Mouse (Mus musculus) left cerebral cortex, postnatal 4 days (tissue): ENCODE results near the gene Gm49322. TPM values are rescaled to one million over a fixed set of nuclear protein-coding genes. Genes with fewer than 3 reads are reported as not detected.

ENCODE experiments used
- DNase-seq: peaks from one replicate; pipeline ENCODE4 v3.0.0-alpha.2; 2022
- intact Hi-C: fragments of 180-260 bp; cut with DNase I; formaldehyde crosslinking; loops from one replicate; pipeline ENCODE4 v1.15.1; 2025
- microRNA-seq: library from miRNA; unstranded; fragments of <30 nt; microRNA quantifications from one replicate; pipeline ENCODE4 v1.2.0, GENCODE M21; 2022
- total RNA-seq, 2 experiments: library from RNA; stranded (reverse); gene quantifications; 2 replicates each; pipeline ENCODE4 v1.2.3; 2021

Gm49322 gene
- total RNA-seq, 2 experiments from 2014 or later = 3.7 to 4.8 TPM

DNA sequence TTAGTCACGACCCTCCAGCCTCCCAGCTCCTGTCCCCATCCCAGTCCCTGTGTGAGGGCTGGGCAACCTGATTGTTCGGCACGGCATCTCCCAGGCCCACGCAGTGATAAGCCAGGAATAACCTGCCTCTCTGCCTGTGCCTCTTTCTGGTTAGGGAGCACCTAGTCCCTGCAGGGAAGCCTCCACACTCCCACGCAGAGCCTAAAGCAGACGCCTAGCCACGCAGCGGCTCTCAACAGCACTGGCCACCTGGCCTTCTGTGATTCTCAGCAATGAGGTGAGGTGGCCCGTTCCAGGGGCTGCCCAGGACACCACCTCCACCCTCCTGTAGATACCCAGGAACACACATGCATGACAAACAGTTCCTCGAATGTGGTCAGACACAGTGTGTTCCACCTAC, 44.6 kb downstream of the Gm49322 start:
- no peak for DNase-seq
- intact Hi-C loops = no loop called here

DNA sequence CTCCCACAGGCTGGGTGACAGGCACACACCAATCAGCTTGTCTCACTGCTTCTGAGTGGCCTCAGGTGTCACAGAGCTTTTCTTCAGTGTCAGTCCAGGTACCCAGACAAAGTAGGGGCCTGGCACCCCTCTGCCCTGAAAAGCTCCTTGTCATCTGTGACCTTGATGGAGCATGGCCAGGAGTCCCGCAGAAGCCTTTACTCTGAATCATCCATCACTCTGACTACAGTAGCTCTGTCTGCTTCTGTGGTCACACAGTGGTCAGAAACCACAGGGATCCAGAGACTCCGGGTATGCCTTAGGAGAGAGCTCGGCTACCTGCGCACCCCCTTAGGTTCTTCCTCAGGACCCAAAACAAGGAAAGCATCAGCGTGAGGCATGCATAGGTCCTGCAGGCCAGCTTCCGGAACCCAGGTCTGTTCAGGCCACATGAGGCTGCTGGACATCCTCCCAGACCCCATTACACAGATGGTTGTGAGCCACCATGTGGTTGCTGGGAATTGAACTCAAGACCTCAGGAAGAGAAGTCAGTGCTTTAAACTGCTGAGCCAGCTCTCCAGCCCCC, 47.4 kb downstream of the Gm49322 start:
- no peak for DNase-seq
- intact Hi-C loops = no loop called here

DNA sequence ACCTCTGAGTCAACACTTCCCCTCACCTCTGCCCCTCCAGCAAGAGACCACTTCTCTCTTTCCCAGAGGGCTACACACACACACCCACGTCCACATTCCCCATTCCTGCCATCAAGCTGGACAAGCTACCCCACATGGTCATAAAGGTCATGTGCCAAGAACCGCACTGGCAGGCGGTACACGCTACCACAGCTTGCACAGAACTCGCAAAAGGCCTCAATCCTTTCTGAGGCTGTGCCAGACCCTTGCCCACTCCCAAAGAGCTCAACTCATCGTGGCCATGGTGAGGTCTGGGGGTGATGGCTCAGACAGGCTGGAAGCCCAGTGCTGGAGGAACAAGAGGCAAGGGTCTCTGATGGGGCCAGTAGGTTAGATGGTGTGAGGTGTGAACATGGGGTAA, 49.0 kb downstream of the Gm49322 start:
- no peak for DNase-seq
- intact Hi-C loops = no loop called here

DNA sequence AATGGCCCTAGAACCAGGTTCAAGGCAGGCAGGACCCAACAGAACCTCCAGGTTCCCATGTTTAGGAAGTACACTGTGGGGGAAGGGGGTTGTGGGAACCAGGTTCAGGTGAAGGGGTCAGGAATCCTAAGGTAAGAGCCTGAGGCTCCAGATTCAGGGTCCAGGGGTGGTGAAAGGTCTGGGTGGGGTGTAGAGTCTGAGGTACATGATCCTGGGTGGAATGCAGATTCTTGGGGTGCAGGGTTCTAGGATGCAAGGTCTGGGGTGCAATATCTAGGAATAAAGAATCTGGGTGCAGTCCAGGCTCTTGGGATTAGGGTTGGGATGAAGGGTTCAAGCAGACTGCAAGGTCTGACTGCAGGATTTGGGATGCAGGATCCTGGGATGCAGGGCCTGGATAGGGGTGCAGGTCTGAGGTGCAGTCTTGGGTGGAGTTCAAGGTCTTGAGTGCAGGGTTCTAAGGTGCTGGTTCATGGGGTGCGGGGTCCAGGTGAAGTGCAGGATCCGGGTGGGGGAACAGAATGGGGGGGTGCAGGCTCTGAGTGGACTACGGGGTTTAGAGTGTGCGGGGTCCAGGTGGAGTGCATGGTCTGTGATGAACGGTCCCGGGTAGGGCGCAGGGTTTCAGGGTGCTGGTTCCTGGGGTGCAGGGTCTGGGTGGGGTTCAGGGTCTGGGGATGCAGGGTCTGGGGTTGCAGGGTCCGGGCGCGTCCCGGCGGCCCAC, 49.7 kb downstream of the Gm49322 start:
- DNase-seq = no peak
- intact Hi-C loops = no loop called here

DNA sequence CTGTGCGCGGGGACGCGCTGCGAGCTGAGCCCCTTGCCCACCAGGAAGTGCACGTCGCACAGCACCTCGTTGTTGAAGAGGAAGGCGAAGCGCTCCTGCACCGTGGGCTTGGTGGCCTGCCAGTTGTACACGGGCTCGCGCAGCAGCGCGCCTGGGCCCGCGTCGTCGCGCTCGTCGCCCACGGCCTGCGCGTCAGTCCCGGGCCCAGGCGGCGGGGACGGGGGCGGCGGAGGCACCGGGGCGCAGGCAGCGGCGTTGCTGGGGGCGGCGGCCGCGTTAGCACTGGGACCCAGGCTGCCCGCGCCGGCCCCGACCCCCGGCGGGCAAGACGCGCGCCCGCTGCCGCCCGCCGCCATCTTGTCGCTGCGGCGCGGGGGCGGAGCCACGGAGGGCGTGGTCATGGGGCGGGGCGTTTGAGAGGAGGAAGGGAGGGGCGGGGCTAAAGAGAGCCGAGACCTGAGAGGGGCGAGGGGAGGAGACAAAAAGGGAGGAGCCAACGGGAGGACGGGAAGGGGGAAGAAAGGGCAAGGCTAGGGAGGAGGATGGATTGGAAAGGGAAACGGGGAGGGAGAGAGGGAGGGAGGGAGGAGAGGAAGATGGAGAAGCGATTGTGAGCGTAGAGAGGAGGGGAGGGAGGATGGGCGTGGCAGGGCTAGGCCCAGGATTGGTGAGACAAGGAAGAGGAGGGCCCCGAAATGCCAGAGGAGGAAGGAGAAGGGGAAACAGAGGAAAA, 50.5 kb downstream of the Gm49322 start:
- intact Hi-C loops = no loop called here
- peak; percentile 99 for DNase-seq

DNA sequence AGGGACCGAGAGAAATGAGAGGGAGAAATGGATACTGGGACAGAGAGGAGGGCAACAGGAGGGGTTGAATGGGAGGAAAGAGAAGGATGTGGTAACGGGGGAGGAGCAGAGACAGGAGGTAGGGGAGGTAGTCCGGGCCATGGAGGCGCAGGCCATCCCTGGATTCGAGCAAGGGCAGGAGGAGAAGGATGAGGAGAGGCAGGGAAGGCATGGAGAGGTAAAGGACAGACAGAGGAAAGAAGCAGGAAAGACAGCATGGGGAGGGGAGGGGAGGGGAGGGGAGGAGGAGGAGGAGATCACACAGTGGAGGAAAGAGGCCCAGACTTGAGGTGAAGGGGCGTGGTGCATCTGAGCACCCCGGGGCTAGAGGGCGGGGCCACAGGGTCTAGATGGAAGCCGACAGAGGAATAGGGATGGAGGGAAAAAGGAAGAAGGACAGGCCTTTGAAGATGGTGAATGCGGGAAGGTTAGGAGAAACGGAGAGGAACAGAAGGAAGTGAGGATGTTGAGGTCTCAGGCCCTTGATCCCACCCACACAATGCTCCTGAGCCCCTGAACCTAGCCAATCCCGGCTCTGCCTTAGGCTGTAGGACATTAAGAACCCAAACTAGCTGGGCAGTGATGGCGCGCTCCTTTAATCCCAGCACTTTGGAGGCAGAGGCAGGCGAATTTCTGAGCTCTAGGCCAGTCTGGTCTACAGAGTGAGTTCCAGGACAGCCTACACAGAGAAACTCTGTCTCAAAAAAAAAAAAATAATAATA, 51.2 kb downstream of the Gm49322 start, which contains the start of gene Btbd2:
Btbd2 (minus strand) TSS at position 209 of the 761 bp plus-strand sequence.
- no peak for DNase-seq
- intact Hi-C loops = no loop called here

DNA sequence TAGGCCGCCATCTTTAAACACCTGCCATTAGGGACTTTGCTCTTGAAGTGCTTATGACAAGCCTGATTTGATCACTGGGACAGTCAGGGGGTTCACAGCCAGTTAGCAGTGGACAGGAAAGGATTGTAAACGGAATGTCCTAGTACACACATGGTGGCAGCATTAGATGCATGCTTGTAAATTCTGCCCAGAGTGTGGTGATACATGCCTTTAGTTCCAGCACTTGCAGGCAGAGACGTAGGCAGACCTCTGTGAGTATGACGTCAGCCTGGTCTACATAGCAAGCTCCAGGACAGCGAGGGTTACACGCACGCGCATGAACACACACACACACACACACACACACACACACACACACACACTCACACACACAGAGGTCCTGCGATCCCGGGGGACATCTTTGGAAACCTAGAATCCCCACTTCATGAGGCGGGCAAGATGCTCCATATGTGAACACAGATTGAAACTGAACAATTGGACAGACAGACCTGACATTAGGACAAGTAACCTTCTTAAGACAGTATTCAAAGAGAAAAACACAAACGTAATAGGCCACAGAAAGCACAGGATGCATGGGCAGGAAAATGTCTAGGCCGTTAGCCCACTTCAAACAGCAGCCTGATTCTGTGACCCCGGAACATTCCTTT, 52.5 kb downstream of the Gm49322 start:
- no peak for DNase-seq
- intact Hi-C loops = no loop called here

DNA sequence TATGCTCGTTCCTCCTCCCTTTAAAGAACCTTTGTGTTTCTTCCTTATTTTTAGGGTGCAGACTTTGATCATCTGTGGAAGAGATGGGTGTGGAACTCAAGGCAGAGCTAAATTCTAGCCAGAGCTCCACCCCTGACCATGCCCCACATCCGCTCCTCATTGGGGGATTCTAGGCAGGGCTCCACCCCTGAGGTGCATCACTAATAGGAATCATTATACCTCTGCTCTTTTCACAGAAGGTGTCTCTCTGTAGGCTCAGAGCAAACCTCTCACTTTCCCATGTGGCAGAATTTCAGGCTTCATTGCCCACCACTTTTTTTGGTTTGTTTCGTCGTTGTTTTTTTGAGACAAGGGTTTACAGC, 53.0 kb downstream of the Gm49322 start:
- DNase-seq = no peak
- intact Hi-C loops = no loop called here

DNA sequence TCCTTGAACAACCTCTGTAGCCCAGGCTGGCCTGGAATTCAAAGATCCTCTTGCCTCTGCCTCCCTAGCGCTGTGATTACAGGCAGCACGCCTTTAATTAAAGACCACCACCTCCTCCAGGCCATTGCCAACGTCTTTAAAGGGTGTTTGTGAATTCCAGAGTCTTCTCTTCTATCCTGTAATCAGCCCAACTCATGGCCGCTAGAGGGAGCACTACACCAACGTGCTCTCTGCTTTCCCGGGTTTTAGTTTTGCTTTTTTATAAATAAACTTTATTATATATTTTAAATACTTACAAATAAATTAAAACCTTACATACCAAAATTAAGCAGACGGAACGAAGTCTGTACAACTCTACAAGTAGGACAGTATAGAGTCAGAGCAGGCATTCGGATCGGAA, 53.4 kb downstream of the Gm49322 start:
- intact Hi-C loops = no loop called here
- peak; percentile 76 for DNase-seq

DNA sequence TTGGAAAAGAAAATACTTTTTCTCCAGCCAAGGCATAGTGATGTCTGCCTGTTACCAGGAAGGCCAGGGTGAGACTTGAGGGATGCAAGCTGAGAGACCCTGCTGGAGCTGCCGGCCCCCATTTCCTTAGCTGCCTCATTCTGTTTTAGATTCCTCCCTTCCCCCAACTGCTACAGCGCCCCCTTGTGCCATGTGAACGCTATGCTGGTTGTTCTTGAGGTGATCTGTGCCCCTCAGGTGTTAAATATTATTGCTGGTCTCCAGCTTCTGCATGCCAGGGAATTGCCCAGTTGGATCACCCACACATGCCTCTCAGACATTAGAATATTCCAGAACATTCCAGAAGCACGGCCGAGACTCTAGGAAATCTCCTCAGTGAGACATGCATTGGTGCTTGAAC, 55.3 kb downstream of the Gm49322 start:
- intact Hi-C loops = no loop called here
- DNase-seq = peak; percentile 56

DNA sequence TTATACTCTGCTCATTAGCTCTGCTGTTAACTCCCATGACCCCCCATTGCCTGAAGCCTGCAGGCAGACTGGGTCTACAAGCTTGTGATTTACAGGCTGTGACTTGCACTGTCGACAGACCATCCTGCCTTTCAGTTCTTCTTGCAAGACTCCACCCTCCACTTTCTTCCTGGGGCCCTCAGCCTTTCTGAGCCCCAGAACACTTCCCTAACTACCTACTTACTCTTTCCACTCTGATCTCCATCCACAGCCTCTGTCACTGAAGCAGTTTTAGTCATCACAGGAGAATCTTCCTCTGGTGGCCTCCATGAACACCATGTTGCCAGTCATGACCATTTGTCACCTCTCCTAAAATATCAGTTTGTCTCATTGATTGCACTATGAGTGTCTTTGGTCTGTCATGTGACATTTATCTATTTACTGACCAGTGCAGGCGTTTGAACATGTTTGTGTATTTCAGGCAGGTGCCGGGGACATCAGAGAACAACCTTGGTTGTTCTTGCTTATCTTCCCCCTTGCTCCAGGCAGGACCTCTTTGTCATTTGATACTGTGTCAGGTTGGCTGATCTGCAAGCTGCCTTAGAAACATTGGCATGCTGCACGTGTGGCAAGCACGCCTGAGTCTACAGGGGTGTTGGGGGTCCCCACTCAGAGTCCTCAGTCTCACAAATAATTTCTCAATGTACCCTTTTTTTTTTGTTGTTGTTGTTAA, 57.8 kb downstream of the Gm49322 start:
- intact Hi-C loops = no loop called here
- DNase-seq = no peak

DNA sequence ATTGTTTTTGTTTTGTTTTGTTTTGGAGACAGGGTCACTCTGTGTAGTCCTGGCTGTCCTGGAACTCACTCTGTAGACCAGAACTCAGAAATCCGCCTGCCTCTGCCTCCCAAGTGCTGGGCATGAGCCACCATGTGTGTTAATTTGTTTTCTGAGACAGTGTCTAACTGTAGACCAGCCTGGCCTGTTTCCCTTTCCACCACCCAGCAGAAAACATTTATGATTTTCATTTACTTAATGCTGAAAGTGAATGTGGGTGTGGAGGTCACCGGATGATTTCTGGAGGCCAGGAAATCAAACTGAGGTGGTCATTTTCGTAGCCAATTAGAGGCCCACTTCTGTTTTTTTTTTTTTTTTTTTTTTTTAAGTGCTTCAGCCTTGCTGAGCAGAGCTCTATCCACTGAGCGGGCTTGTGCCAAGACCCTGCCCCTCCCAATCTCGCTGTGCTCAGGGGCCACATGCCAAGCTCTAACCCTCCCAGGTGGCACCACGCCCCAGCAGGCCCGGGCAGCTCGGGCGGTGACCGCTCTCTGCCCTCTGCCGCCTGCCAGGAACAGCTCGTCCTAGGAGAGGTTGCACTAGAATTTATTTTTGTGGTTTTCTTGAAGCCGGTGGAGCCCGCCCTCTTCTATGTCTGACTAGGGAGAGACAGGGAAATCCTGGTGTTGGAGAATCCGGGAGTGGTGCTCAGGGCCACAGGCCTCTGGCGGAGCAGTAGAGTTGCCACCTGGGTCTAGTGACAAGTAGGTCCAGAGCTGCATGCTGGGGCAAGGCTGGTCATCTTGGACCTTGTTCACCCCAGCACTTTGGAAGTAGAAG, 58.6 kb downstream of the Gm49322 start:
- DNase-seq = peak; percentile 53
- intact Hi-C loops = no loop called here

DNA sequence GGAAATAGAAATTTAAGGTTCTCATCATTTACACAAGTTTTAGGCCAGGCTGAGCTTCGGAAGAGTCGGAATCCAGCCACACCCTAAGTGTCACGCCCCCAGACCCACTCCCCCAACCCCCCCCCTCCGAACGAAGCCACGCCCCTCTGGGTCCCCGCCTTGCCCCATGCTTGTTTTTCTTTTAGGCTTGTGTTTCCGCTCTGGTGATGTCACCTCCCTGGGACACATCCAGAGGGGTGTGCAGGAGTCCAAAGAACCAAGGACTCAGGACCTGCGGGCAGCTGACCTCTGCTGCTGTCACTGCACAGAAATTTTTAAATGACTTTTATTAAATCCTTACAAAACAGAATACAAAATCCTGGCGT, 59.2 kb downstream of the Gm49322 start:
- no peak for DNase-seq
- intact Hi-C loops = no loop called here

Small RNA genes within 50 kb of the gene (microRNA-seq; reads per million reads assigned to microRNA genes)
- not detected for gene Mir6912

Other genes starting within 250 kb of the Gm49322 start
- gene Plk5, start 249.6 kb upstream of the Gm49322 start, total RNA-seq = 1 to 10 TPM; 4.2 to 6.1 TPM
- 10 to 100 TPM; 75.5 to 80.1 TPM for gene Mex3d, start 218.4 kb upstream of the Gm49322 start, total RNA-seq
- gene Mbd3, start 206.5 kb upstream of the Gm49322 start, total RNA-seq = 100 to 1,000 TPM; 138 to 147 TPM
- 100 to 1,000 TPM; 282 to 286 TPM for gene Uqcr11, start 199.2 kb upstream of the Gm49322 start, total RNA-seq
- gene Tcf3, start 172.4 kb upstream of the Gm49322 start, total RNA-seq = 10 to 100 TPM; 51.9 to 53.7 TPM
- gene Onecut3, start 111.2 kb upstream of the Gm49322 start, total RNA-seq = under 1 TPM in 1 of 2 experiments, not detected in 1; 0.24 TPM
- under 1 TPM; 0.14 to 0.20 TPM for gene Atp8b3, start 66.9 kb upstream of the Gm49322 start, total RNA-seq
- gene Rexo1, start 44.5 kb upstream of the Gm49322 start, total RNA-seq = 10 to 100 TPM; 65.2 to 67.5 TPM
- gene Klf16, start 28.7 kb upstream of the Gm49322 start, total RNA-seq = 10 to 100 TPM; 34.1 to 35.5 TPM
- 100 to 1,000 TPM; 131 to 133 TPM for gene Abhd17a, start 15.7 kb upstream of the Gm49322 start, total RNA-seq
- 10 to 100 TPM; 30.9 to 34.5 TPM for gene Scamp4, start 3.1 kb upstream of the Gm49322 start, total RNA-seq
- 1 to 10 TPM; 2.9 to 3.6 TPM for gene Adat3, start 3.1 kb upstream of the Gm49322 start, total RNA-seq
- gene Csnk1g2, start 16.8 kb downstream of the Gm49322 start, total RNA-seq = 100 to 1,000 TPM; 130 to 138 TPM
- 10 to 100 TPM; 80.9 to 83.2 TPM for gene Btbd2, start 51.0 kb downstream of the Gm49322 start, total RNA-seq
- 10 to 100 TPM; 61.6 to 67.1 TPM for gene Mknk2, start 72.1 kb downstream of the Gm49322 start, total RNA-seq
- 10 to 100 TPM; 52.0 to 52.1 TPM for gene Mob3a, start 96.0 kb downstream of the Gm49322 start, total RNA-seq
- gene Izumo4, start 96.2 kb downstream of the Gm49322 start, total RNA-seq = 10 to 100 TPM; 46.3 to 53.6 TPM
- gene Ap3d1, start 136.2 kb downstream of the Gm49322 start, total RNA-seq = 100 to 1,000 TPM; 142 to 145 TPM
- gene Dot1l, start 149.2 kb downstream of the Gm49322 start, total RNA-seq = 10 to 100 TPM; 62.1 TPM
- gene Sf3a2, start 192.2 kb downstream of the Gm49322 start, total RNA-seq = 10 to 100 TPM; 58.0 to 58.2 TPM
- gene Plekhj1, start 192.6 kb downstream of the Gm49322 start, total RNA-seq = 10 to 100 TPM; 73.2 to 86.2 TPM
- 1 to 10 TPM; 1.9 to 2.2 TPM for gene Amh, start 199.2 kb downstream of the Gm49322 start, total RNA-seq
- gene Jsrp1, start 207.5 kb downstream of the Gm49322 start, total RNA-seq = under 1 TPM; 0.54 to 0.64 TPM
- 100 to 1,000 TPM; 393 to 396 TPM for gene Oaz1, start 220.6 kb downstream of the Gm49322 start, total RNA-seq
- 10 to 100 TPM; 21.4 to 24.6 TPM for gene Lingo3, start 238.0 kb downstream of the Gm49322 start, total RNA-seq
- 10 to 100 TPM; 62.0 to 67.4 TPM for gene Lsm7, start 249.2 kb downstream of the Gm49322 start, total RNA-seq
- gene Sppl2b, start 249.3 kb downstream of the Gm49322 start, total RNA-seq = 10 to 100 TPM; 77.4 to 86.2 TPM